7 mouse cellular contexts compared by ENCODE assay signal in genomic region chr15:8633375-8633774, GRCm38 (mm10).
A peak's percentile ranks its signal among the peaks of the same experiment; 100 is the strongest.
DNase-seq lines count a peak whose midpoint lies in the region; ATAC-seq and TF ChIP-seq lines count a peak whose summit lies in the region.

No protein-coding gene starts in this region.

- no peaks in the 10 kb centered on the region for H3K9me3 ChIP-seq in liver, postnatal 0 days (ENCODE audit: low read length)

- no peak overlapping the region for H3K4me2 ChIP-seq in liver, postnatal 0 days (ENCODE audit: low read depth, low read length)

- no peak for ATAC-seq in liver, postnatal 0 days

- WGBS in liver, postnatal 0 days (ENCODE audit: insufficient replicate concordance), result 47% methylated on average over 6 of the region's 6 CpGs
- WGBS in spleen, adult 2 months, result 59% methylated on average over 6 of the region's 6 CpGs

- no peak for TF ChIP-seq EP300 in liver, postnatal 0 days (IDR thresholded peaks at IDR 0.05; ENCODE audit: low read depth)

- no peak for TF ChIP-seq POLR2A in spleen, adult 2 months (IDR thresholded peaks at IDR 0.05; ENCODE audit: low read depth, low read length)

- peak; percentile 67 to 69 for DNase-seq in left cerebral cortex, postnatal 14 days (ENCODE audit: low spot score in 2 of 2)
- no peak for DNase-seq in left cerebral cortex, adult 11 months (ENCODE audit: low spot score)
- peak; percentile 49 for DNase-seq in MN1 (ENCODE audit: low spot score)
- DNase-seq in c-Kit-positive CD71-positive TER-119-positive erythroid progenitor cells, embryonic 14.5 days (ENCODE audit: low spot score), result peak; percentile 52
- peak; percentile 51 to 58 for DNase-seq in heart, postnatal 14 days
- DNase-seq in liver, postnatal 0 days, result peak; percentile 62
- DNase-seq in spleen, adult 2 months (ENCODE audit: low read depth in 1 of 2, low spot score in 2 of 2), result peak; percentile 23 to 49

- 0 out of 2 replicates have a peak, but pooled peaks cover 3% of the 10 kb centered on the region for H3K4me1 ChIP-seq in liver, postnatal 0 days (ENCODE audit: insufficient read depth)
- no peaks in the 10 kb centered on the region for H3K4me1 ChIP-seq in spleen, adult 2 months (ENCODE audit: control insufficient read depth, insufficient read depth, insufficient read length)

- H3K4me3 ChIP-seq in liver, postnatal 0 days (ENCODE audit: low read depth, low read length), result no peak overlapping the region
- H3K4me3 ChIP-seq in spleen, adult 2 months (ENCODE audit: extremely low read depth, insufficient read depth, insufficient read length), result no peak overlapping the region

- H3K27me3 ChIP-seq in liver, postnatal 0 days (ENCODE audit: insufficient read depth, low read length), result peaks cover 16% of the 10 kb centered on the region
- peaks cover 6% of the 10 kb centered on the region; the same call in 1 of the 2 replicates for H3K27me3 ChIP-seq in spleen, adult 2 months (ENCODE audit: control insufficient read depth, insufficient read depth, low read length)

- peak; percentile 72 for TF ChIP-seq CTCF in liver, postnatal 0 days (IDR thresholded peaks at IDR 0.05; ENCODE audit: low read depth)
- peak; percentile 32; the same call in 1 of the 2 replicates for TF ChIP-seq CTCF in spleen, adult 2 months (IDR thresholded peaks at IDR 0.05; ENCODE audit: extremely low read depth, insufficient read depth, insufficient read length, insufficient replicate concordance)

- intact Hi-C loops in left cerebral cortex, postnatal 14 days (cut with DNase I), result loop anchor here (5.0 kb wide), 1 partner anchor 74 kb away; no protein-coding TSS in a partner anchor
- intact Hi-C loops in heart, postnatal 14 days (cut with DNase I), result no loop called here

- no peak overlapping the region for H3K27ac ChIP-seq in liver, postnatal 0 days (ENCODE audit: low read depth)
- H3K27ac ChIP-seq in spleen, adult 2 months (ENCODE audit: insufficient read depth, low read length), result no peak overlapping the region

- H3K36me3 ChIP-seq in liver, postnatal 0 days (replicated peaks; ENCODE audit: insufficient read depth, low read length), result no peaks in the 10 kb centered on the region
- no peaks in the 10 kb centered on the region for H3K36me3 ChIP-seq in spleen, adult 2 months (ENCODE audit: control insufficient read depth, insufficient read depth, low read length)

- no peak overlapping the region for H3K9ac ChIP-seq in liver, postnatal 0 days (replicated peaks)
